Mouse (Mus musculus): Measurements from ENCODE around the gene Slc6a12.

- no peak for TF ChIP-seq CTCF (IDR thresholded peaks at IDR 0.05; ENCODE audit: low read depth)
- TF ChIP-seq EP300 (optimal IDR thresholded peaks at IDR 0.05), result no peak
These were observed 9.4 kb downstream of the Slc6a12 start for GRCm38 (mm10) chr6:121352276-121352675.
